Mouse (Mus musculus) bone marrow, adult 2 months (tissue): ENCODE results near the gene Zfp654. TPM values are rescaled to one million over a fixed set of nuclear protein-coding genes. Genes with fewer than 3 reads are reported as not detected.

Source experiments
- H3K27ac ChIP-seq: fragments of 200-500 bp; 2 replicates; pipeline ENCODE4 v1.5.1; 2012; ENCODE audit warnings: low read depth, mild to moderate bottlenecking, control low read depth, inconsistent platforms, low read length; ENCODE audit not compliant: control insufficient read depth, poor library complexity, insufficient read depth
- H3K4me1 ChIP-seq: fragments of 200-500 bp; 2 replicates; pipeline ENCODE4 v1.6.1; 2011; ENCODE audit warnings: low read length; ENCODE audit not compliant: control insufficient read depth, insufficient read depth
- H3K4me3 ChIP-seq: fragments of 200-500 bp; replicated peaks from 2 replicates; pipeline ENCODE3; 2011; ENCODE audit warnings: mild to moderate bottlenecking, low read depth, low read length, control low read depth; ENCODE audit not compliant: control insufficient read depth
- CTCF ChIP-seq: fragments of 200-500 bp; IDR thresholded peaks from 2 replicates; pipeline ENCODE4 v1.5.1; 2011; ENCODE audit warnings: low read length, control low read depth; ENCODE audit not compliant: control insufficient read depth, insufficient read depth
- POLR2A ChIP-seq: fragments of 200-500 bp; IDR thresholded peaks from 2 replicates; pipeline ENCODE4 v1.6.1; 2011; ENCODE audit warnings: low read depth, mild to moderate bottlenecking, control low read depth, low read length, borderline replicate concordance; ENCODE audit not compliant: control insufficient read depth
- WGBS: fragments of 180-500 bp; shearing (Covaris S2); methylation state at CpG from one replicate; pipeline ENCODE4 v1.1.7; 2018; 5-methylcytosine and 5-hydroxymethylcytosine counted together
- polyA plus RNA-seq: library from polyadenylated mRNA; stranded (reverse); fragments of >200 nt; gene quantifications from 2 replicates; pipeline ENCODE4 v1.2.4, GENCODE M21; 2011; ENCODE audit warnings: low replicate concordance; ENCODE audit not compliant: missing spikeins, insufficient read depth, insufficient read length

Gene Zfp654
- polyA plus RNA-seq, 1 experiment = 4.6 TPM

GRCm38 (mm10) chr16:64817094-64817765, 34.2 kb downstream of the Zfp654 start:
- no peak overlapping the region for H3K27ac ChIP-seq
- no peaks in the 10 kb centered on the region for H3K4me1 ChIP-seq
- TF ChIP-seq POLR2A = no peak
- TF ChIP-seq CTCF = no peak
- no peak overlapping the region for H3K4me3 ChIP-seq
- WGBS = 81% methylated on average over 3 of the region's 3 CpGs

- H3K4me3 ChIP-seq = no peak overlapping the region
- H3K27ac ChIP-seq = no peak overlapping the region
- 93% methylated on average over 3 of the region's 3 CpGs for WGBS
- TF ChIP-seq POLR2A = no peak
- no peak for TF ChIP-seq CTCF
- H3K4me1 ChIP-seq = no peaks in the 10 kb centered on the region; the same call in 1 of the 2 replicates
Measured at GRCm38 (mm10) chr16:64803041-64803440, 48.4 kb downstream of the Zfp654 start.

GRCm38 (mm10) chr16:64801638-64802037, 49.8 kb downstream of the Zfp654 start:
- H3K4me3 ChIP-seq = no peak overlapping the region
- H3K4me1 ChIP-seq = no peaks in the 10 kb centered on the region; the same call in 1 of the 2 replicates
- H3K27ac ChIP-seq = no peak overlapping the region
- no peak for TF ChIP-seq POLR2A
- no peak for TF ChIP-seq CTCF

- no peaks in the 10 kb centered on the region; the same call in 1 of the 2 replicates for H3K4me1 ChIP-seq
- 79% methylated on average over 5 of the region's 5 CpGs for WGBS
- no peak overlapping the region for H3K4me3 ChIP-seq
- no peak overlapping the region for H3K27ac ChIP-seq
- TF ChIP-seq CTCF (no peak), POLR2A (no peak)
Measured at GRCm38 (mm10) chr16:64800393-64800792, 51.1 kb downstream of the Zfp654 start.

DNA sequence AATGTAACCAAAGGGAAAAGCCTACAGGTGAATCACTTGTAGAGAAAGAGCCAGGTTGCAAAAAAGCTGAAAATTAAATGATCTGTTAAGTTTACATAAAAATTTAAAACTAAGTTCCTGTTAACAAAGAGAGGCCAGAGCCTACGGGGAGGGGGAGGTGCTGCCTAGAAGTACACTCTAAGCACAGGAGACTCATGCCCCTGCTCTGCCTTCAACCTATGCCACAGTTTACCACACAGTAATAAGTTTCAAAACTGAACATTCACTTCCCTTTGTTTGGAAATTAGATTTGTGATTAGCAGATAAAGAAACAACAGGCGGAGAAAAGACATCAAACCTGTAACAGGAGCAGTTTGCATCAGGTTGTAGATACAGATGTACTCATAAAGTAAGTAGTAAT, 56.6 kb downstream of the Zfp654 start:
- H3K27ac ChIP-seq = no peak overlapping the region
- WGBS = 47% methylated on average over 2 of the region's 2 CpGs

DNA sequence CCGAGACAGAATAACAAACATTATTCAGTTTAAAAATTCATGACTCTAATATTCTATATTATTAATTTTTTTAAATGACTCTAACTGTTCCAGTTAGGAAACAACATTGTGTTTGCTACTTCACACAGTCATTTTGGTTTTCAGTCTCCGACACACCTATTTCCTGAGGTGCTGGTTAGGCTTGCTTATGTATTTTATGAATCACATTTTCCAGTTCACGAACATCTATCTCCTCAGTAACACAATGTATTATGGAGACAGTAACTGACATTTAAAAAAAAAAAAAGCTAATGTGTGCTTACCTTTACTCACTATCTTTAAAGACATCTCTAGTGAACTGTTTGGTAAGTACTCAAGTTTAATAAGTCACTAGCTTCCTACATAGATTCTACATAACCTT, 61.7 kb downstream of the Zfp654 start:
- WGBS = 85% methylated on average over 3 of the region's 3 CpGs

More for the DNA sequence above, 56.6 kb downstream of the Zfp654 start:
- Histone ChIP-seq H3K4me3 (no peak overlapping the region), H3K4me1 (no peaks in the 10 kb centered on the region)
- TF ChIP-seq POLR2A (no peak), CTCF (no peak)

DNA sequence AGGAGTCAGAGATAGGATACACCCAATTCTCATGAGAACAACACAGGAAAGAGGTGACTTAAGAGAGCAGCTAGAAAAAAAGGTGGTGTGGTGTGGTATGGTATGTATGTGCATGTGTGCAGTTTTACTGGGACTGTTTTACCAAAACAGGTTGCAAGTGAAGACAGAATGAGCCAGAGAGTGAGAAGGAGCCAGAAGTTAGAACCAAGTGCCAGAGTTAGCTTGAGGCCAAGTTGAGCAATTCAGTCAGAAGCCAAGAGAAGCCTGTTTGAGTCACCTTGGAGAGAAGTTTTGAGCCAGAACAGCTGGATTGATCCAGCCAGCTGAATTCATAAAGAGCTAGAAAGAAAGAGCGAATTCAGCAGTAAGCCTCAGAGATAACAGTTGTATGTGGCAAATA, 75.9 kb downstream of the Zfp654 start:
- TF ChIP-seq CTCF (no peak), POLR2A (no peak)
- H3K27ac ChIP-seq = no peak overlapping the region
- H3K4me1 ChIP-seq = no peaks in the 10 kb centered on the region
- 79% methylated on average over 1 of the region's 1 CpGs for WGBS
- H3K4me3 ChIP-seq = no peak overlapping the region

More for the DNA sequence above, 61.7 kb downstream of the Zfp654 start:
- Histone ChIP-seq H3K4me1 (no peaks in the 10 kb centered on the region), H3K4me3 (no peak overlapping the region), H3K27ac (no peak overlapping the region)
- TF ChIP-seq CTCF (no peak), POLR2A (no peak)

DNA sequence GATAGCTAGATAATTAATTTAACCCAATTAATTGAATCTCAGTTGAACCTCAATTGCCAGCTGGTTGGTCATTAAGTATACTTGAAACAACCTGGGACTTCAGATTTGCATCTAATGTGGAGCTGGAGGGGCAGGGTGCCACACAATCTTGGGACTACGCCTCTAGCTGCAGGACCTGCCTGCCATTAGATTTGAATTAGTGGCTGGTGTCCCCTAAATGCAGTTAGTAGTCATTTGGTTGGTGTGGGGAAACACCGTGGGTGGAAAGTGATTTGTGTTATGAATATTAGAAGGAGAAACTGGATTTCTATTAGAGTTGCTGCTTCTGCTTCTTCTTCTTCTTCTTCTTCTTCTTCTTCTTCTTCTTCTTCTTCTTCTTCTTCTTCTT, 80.0 kb downstream of the Zfp654 start:
- no peak overlapping the region for H3K4me3 ChIP-seq
- H3K27ac ChIP-seq = no peak overlapping the region
- H3K4me1 ChIP-seq = no peaks in the 10 kb centered on the region
- no peak for TF ChIP-seq CTCF
- TF ChIP-seq POLR2A = no peak
- 81% methylated on average over 2 of the region's 2 CpGs for WGBS
